Mouse (Mus musculus): ENCODE measurements around the gene Mrpl58.

GRCm38 (mm10) chr11:115437571-115438122, 34.1 kb downstream of the Mrpl58 start:
- TF ChIP-seq TAL1 (conservative IDR thresholded peaks at IDR 0.05; ENCODE audit: low read depth, low read length), result no peak
- no peak for TF ChIP-seq CTCF (IDR thresholded peaks at IDR 0.05; ENCODE audit: low read depth, low read length)
